Mouse (Mus musculus) erythroid progenitor cell, adult 5-6 weeks (primary cell): Measurements from ENCODE around the gene Cacna2d2. TPM values are rescaled to one million over a fixed set of nuclear protein-coding genes. Genes with fewer than 3 reads are reported as not detected.
A peak's percentile ranks its signal among the peaks of the same experiment; 100 is the strongest.

Experiments
- ATAC-seq: replicated peaks from 2 replicates; pipeline ENCODE4 v1.8.0; 2016; ENCODE audit warnings: moderate number of reproducible peaks, mild to moderate bottlenecking, moderate TSS enrichment, inconsistent platforms; ENCODE audit not compliant: poor library complexity, low FRiP score, severe bottlenecking
- total RNA-seq, 2 experiments: library from RNA; stranded (forward) in 1 of 2; stranded (reverse) in 1 of 2; fragments of 150-400 nt in 1 of 2; fragments of 186-747, 209-891 nt in 1 of 2; gene quantifications; 2 replicates each; pipeline versions ENCODE4 v1.2.3 to v1.2.4; 2015 to 2017; ENCODE audit warnings: low replicate concordance in 2 of 2

Cacna2d2 gene
- total RNA-seq, 2 experiments from 2014 or later = not detected

DNA sequence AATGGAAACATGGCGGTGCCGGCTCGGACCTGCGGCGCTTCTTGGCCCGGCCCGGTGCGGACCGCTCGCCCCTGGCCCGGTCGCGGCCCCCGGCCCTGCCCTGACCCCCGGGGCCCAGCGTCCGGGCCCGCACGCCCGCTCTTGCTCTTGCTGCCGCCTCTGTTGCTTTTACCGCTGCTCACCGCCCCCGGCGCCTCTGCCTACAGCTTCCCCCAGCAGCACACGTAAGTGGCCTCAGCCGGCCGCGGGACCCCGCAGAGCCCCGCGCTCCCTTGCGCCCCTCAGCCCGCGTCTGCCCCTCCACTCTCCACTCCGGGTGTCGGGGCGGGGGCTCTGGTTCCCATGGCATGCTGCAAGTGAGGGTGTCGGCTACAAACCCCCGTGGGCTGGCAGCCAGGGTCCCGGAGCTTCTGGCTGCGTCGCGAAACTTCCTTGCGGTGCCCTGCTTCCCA, 674 bp downstream of the Cacna2d2 start:
- ATAC-seq = no peak

DNA sequence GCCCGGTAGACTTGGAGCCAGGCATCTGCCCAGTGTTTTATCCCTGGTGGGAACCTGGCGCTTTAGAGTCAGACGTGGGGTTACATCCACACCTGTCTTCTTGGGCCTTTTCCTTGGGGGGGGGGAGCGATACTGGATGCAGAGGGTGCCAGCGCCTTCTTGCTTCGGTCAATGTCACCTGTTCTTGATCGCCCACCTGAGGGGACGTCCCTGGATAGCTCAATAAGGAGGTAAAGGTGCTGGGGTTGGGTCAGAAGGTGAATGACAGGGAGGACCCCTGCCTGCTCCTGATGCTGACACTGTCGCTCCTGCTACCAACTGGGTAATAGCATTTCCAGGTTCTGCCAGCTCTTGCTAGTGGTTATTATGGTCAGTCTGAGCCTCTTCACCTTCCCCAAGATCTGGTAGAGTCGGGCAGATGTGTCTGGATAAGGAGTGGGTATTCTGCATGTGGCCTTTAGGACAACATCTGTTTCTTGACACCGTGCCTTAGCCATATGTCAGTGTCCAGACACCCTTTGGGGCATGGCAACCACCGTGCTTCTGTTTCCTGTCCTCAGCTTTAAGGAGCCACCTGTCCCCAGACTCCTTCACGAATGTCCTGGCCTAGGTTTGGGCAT, 1.4 kb downstream of the Cacna2d2 start:
- no peak for ATAC-seq

DNA sequence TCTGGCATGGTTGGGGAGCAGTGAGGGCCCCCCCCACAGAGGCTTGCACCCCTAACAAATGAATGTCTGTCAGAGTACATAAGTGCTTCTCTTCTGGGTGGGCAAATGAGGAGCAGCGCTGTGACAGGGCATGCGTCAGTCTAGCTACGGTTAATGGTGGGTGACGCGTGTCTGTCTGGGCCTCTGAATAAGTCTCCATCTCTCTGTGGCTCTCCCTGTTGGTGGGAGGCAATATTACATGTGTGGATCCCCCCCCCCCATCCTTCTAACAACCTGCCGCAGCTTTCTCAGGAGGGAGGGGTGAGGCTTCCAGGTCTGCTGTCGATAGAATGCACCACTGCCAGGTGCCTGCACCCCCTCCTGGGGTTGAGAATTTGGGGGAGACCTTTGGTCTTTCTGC, 3.7 kb downstream of the Cacna2d2 start:
- 0 out of 2 replicates have a peak, but pooled peaks have one; percentile 15 for ATAC-seq

DNA sequence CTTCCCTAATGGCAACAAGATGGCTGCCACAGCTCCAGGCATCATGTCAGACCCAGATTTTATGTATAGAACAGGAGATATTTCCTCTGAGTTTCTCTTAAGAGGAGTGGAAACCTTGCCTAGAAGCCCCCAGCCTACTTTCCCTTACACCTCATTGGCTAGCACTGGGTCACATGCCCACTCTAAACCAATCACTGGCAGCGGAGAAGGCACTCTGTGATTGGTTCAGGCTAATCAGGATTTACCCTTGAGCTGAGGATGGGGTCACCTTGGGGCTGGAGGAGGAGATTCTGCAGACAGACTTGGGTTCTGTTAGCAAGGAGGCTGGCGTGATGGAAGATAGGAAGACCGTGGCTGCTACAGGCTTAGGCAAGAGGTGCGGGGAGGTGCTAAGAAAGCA, 10.0 kb downstream of the Cacna2d2 start:
- no peak for ATAC-seq

DNA sequence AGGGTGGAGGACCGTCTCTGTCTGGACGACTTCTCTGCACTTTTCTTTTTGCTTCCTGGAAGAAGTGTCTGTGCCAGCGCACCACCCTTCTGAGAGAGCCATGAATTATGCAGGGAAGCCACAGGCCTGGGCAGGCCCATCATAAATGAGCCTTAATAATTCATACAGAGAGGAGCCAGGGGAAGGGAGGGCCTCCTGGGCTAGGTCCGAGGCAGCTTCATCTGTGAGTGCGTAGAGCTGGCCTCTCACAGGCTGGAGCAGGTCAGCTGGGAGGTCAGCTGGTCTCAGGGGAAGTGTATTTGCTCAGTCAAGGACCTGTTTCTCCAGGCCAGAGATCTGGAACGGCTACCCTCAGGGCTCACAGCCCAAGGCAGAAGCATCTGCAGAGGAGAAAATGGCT, 17.7 kb downstream of the Cacna2d2 start:
- ATAC-seq = no peak

DNA sequence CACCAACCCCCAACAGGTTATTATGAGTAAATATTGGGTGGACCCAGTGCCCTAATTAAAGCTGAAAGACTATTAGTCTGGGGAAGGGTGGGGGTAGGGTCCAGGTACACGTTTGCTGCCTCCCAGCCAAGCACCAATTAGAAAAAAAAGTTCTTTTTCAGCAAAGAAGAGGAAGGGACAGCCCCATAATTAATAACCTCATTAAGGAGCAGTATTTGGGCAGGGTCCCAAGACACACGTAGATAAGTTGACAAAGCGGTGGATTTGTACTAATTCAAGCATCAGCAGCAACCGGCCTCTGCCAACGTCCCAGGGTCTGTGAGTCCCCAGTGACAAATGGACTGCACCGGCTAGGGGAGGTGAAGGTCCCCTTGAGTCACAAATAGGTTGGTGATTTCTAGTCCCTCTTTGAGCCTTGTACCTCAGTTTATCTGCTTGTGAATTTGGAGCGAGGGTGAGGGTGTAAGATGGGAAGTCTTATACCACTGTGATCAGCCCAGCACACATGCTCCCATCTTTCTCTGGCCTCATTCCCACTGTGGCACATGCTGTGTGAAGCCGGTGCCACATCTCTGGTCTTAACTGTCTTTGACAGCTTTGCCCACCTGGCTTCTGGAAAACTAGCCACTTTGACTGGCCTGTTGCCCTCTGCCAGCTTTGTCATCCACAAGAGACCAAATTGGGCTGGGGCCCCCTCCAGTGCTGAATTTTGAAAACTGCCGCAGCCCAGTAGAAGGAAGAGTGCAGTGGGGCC, 20.3 kb downstream of the Cacna2d2 start:
- ATAC-seq = no peak

DNA sequence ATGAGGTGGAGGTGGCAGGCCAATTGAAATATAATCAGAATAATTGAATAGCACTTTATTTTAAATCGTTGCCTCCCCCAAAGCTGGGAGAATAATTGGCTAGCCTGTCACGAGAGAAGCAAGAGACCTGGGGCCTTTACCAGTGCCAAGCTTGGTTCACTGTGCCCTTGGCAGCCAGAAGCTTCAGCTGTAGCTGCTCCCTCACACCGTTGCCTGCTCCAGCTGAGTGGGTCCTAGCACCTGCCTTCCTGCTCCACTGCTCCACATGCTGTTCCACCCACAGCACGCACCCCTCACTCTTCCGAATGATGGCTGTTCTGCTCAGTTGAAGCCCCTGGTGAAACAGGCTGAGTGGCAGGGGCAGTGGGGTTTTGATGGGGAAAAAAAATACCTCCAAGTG, 21.5 kb downstream of the Cacna2d2 start:
- no peak for ATAC-seq

DNA sequence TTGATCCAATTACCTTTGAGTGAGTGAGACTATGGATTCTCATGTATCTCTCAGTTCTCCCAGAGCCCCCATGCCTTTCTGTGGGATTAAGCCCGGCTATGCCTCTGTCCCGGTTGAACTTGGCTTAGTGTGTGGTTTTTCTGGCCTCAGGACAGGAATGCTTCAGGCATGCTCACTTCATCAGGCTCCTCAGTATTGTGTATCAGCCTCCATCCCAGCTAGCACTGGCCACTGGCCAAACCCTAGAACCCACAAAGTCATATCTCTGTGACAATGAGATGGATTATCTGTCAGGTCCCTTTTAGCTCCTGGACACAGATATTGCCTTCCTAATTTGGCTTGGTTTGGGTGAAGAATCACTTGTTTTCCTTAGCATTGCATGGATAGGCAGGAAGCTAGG, 23.5 kb downstream of the Cacna2d2 start:
- ATAC-seq = no peak

DNA sequence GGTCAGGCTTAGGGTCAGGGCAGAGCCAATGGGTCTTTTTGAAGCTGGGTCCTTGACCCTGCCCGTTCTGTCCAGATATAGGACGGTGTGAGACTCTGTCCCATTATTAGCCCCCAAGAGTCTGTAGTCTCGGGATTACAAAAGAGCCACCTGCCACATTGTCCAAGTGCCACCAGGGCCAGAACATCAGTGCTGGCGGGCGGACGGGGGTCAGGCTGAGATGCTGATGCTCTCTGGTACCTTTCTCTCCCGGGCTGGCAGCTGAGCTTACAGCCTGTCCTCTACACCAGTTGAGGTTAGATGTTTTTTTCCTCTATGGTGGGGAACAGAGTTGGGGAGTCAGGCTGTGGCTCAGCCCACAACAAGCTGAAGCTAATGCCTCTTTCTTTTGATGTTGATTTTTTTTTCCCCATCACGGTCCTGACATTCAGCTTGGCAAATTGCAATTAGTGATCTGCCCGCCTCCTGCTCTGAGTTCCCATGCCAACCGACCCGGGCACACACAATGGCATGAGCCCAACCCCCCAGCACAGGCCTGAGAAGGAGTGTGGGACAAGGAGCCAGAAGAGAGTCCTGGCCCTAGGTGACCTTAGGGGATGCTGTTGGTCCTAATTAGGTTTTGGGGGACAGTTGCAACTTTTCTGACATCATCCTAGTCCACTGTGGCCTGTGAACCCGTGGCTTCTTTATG, 25.2 kb downstream of the Cacna2d2 start:
- no peak for ATAC-seq

DNA sequence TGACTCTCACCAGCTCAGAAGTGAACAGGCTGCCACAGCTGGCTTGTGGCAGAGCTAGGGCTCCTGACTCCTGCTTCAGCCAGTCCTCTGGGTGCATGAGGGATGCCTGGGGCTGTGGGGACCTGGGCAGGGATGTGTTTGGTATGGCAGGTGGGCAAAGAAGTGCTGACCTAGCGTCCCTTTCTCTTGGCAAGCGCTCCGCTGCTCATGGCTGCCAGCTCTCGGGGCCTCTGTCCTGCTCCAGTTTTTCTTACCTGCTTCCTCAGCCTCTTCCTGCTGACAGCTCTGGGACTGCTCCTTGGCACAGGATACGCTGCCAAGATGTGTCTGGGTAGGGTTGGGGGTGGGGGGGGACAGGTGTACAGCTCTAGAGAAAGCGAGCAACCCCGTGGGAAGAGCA, 28.5 kb downstream of the Cacna2d2 start:
- no peak for ATAC-seq

DNA sequence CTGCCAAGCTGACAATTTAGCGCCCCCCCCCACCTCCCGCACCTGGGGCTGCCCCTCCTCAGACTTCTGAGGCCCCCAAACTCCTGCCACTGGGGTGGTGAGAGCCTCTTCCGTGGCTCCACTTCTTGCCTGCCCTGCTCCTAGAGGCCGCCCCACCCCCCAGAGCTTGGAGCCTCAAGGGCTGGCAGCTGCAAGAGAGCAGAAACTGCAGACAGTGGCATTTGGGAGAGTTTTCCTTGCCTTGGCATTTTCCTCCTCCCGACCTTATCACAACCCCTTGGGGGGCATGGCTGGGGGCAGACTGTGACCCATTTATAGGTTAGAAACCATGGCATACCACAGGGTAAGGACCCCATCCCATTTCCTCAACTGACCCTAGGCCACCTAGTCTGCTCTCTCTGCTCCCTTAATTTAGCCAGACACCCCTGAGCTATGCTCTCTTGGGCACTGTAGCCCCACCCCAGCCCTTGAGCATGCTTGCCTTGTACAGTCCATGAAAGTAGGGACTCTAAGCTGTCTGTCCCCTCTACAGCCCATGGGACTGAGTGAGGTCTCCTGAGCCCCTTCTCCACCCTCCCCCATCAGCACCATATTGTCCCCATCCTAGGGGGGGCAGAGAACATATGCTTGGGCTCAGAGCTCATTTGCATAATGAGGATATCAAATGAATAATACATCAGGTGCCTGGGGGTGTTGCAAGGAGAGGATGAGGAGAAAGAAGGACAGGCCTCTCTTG, 29.2 kb downstream of the Cacna2d2 start:
- ATAC-seq = no peak

DNA sequence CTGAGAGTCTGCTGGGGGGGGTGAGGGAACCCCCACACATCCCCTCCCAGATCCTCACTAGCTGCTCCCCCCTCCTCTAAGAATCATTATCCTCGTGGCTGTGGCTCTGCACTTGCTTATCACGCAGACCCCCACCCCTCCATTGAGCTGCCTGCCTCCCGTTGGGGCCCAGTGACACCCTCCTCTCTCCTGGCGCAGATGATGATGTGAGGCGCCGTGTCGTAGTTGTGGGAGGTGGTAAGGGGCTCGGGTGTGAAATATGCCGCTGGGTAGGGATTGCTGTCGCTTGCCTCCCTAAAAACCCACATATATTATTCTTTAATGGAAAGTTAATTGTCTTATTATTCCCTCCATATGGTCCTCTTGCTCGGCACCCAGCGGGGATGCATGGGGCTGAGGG, 31.0 kb downstream of the Cacna2d2 start:
- ATAC-seq = no peak

DNA sequence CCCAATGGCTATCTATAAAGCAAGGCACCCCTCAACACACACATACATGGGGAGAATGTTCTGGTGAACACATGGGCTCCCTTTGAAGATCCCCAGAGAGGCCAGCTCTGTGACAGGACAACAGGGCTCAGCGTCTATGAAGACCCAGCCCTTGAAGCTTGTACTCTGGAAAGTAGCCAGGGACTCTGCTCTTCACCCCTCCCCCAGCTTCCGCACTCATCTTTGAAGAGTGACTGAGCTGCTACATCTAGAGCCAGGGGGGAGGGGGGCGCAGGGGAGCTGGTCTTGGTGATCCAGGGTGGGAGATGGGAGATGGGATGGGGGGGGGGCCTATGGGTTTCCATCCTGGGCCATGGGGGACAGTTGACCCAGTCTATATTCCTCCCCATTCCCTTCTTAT, 33.1 kb downstream of the Cacna2d2 start:
- ATAC-seq = no peak

DNA sequence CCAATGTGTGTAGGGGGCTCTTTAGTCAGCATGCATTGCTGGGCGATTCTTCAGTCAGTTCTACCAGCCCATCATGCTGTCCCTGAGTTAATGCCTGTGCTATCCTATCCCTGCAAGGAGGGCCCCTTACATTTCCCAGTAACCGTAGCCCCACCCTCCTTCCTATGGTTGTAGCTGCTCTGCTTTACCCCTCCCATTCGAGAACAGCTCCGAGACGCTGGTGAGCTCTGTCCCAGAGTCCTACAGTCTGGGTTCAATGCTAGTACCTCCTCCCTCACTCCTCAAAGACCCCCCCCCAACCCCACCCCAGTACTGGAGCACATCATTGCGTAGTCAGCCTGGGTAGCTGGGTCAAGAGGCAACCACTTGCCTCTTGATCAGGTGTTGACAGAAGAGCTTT, 35.4 kb downstream of the Cacna2d2 start:
- no peak for ATAC-seq

DNA sequence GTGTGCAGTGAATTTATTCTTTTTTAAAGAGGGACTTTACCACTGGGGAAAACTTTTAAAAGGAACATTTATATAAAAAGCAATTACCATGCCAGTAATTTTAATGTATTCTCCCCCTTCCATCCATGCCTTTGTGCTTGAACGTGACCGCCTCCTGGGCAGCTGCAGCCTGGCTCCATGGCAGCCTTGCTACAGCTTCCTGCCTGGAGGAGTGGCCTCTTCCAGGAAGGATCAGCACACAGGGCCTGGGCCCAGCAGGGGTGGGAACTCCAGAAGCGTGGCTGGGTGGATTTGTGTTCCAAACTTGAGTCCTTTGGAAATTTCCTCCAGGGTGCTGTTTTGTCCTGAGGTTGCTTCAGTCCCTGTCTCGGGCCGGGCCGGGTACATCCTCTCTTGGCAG, 35.9 kb downstream of the Cacna2d2 start:
- ATAC-seq = no peak

DNA sequence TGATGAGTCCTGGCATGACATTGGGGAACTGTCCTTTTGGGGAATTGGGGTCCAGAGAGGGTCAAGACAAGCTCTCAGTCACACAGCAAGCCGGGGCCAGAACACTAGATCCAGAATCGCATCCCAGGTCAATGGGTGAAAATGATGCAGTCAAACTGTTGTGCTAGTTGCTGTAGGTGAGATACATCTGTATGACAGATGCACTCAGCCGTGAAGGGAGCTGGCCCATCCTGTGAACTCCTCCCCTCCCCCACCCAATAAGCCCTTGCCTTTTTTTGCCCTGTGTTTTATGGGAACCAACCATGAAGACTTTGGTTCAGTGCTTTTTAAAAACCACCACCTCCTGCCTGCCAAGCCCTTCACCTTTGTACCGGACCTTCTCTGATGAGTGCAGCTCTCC, 43.5 kb downstream of the Cacna2d2 start:
- no peak for ATAC-seq

DNA sequence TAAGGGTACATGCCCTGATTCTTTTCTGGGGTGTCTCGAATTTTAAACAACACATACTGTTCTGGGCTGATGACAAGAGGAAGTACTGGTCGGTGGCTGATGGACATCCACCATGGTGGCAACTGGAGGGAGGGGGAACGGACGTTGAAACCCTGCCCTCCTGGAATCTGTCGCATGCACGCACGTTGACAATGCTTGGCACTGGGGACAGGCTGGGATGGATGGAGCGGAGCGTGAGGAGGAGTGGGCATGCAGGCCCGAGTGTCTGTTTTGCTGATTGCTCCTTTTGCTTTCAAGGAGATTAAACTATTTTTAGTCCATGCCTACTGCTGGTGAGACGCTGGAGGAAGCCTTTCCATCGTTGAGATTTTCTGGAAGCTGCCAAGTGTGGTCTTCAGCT, 43.9 kb downstream of the Cacna2d2 start:
- no peak for ATAC-seq

DNA sequence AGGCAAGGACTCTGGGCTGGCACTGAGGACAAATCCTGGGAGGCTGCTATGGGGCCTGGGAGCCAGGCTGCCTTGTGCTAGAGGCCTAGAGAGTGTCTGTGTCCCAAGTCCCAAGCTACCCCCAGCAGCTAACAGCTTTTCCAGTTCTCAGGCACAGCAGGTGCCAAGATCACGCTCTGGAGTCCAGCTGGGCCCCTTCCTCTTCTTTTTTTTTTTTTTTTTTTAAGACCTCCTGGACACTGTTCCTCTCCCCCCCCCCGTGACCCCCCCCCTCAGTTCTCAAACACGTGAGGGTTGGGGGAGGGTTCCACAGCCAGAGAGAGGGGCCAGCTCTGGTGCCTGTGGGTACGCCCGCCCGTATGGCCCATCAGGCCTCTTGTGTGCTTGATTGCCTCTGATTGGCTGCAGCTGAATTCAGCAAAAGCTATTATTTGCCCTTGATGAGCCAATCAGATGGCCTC, 45.6 kb downstream of the Cacna2d2 start:
- ATAC-seq = no peak

DNA sequence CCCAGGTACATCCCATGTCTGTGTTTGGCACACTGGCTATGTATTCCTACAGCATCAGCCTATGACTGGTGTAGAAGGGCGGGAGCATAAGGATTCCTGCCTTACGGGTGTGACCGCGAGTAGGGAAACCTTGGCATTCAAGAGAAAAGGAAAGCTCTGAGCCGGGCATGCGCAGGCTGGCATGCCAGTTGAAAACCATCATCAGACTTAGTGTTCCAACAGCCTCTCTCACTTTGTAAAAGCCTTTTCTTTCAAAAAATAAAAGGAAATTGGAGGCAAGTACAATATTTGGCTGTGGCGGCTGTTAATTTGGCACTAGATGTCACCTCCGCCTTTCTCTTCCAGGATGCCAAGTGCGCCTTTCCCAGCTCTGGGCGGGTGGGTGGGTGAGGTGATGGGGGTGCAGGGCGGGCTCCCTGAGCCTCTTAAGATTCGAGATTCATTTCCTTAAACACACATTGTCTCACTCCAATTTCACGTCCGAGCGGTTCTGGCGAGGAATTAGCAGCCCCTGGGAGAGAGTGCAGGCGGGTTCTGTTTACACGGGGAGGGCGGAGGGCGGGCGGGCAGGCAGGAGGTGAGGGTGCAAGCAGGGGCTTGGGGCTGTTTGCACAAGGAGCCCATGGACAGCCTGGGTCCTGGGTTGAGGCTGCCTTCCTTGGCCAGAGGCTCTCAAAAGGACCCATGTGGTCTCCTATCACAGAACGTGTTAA, 49.5 kb downstream of the Cacna2d2 start:
- ATAC-seq = no peak

DNA sequence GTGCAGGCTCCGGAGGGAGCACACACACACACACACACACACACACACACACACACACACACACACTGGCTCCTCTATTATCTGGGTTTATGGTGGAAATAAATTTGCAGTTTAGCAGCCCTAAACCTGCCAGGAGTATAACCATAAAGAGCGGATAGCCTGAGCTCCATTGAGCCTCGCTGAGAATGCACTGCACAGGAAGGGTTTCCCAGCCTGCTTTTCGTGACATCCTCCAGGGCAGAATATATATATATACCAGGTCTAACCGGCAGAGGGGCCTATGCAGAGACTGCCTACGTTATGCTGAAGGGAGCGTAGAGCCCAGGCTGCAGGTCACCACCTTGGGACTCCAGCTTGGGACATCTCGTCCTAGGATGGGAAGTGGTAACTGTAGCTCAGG, 52.0 kb downstream of the Cacna2d2 start:
- no peak for ATAC-seq
